Mouse (Mus musculus) layer of hippocampus, postnatal 14 days (tissue): Measurements from ENCODE around the gene Ampd2. TPM values are rescaled to one million over a fixed set of nuclear protein-coding genes. Genes with fewer than 3 reads are reported as not detected.

Experiments used
- DNase-seq, 2 experiments: peaks; one replicate each; pipeline ENCODE4 v3.0.0; 2021 to 2022; ENCODE audit warnings: low spot score in 2 of 2, mixed read lengths in 1 of 2
- total RNA-seq, 2 experiments: library from RNA; stranded (reverse); gene quantifications; 2 replicates each; pipeline ENCODE4 v1.2.3; 2021

Ampd2 gene
- total RNA-seq, 2 experiments from 2014 or later: 55.6 to 58.8 TPM

DNA sequence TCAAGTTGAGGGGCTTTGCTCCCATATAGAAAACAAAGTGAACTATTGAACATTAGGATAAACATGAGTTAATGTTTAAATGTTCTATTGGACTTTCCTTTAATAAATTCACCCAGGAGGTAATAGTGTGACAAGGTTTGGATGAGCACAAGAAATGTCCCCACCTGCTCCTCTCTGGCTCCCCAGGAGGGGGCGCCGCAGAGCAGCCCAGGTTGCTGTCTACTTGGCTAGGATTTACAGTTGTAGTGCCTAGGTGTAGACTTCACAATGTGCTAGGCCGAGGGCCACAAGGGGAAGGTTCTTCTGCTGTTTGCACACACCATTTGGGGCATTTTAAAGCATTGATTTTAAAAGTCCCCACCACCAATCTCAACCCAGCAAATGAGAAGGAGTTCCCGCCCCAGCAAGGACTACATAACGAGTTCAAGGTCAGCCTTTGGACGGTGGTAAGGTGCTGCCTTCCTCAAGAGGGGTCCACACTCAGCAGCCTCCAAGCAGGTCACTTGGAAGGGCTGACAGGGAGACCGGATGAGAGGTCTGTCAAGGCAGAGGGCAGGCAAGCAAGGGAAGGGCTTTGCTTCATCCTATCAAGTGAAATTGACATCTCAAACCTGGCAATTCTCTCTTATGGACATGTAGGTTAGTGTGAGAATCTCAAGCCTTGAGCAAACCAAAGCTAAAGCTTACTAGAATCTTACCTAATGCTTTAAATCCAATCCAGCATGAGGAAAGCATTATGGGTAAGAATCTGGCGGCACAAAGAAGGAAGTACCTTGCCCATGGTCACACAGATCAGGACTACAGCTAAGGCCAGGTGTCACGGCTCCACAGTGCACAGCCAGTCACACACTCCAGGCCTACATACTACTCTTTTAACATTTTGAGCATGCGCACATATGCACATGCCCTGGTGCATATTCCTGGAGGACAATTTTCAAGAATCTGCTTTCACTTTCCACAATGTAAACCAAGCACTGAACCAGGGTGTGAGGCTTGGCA, 15.9 kb downstream of the Ampd2 start:
- DNase-seq: peak in 1 of 2 experiments; percentile 50

- no peak for DNase-seq
These were observed 17.1 kb downstream of the Ampd2 start for GRCm38 (mm10) chr3:108069231-108069870.

GRCm38 (mm10) chr3:108068826-108069225, 17.6 kb downstream of the Ampd2 start:
- no peak for DNase-seq

- DNase-seq: no peak
These were observed 19.0 kb downstream of the Ampd2 start for GRCm38 (mm10) chr3:108067370-108067934.

DNA sequence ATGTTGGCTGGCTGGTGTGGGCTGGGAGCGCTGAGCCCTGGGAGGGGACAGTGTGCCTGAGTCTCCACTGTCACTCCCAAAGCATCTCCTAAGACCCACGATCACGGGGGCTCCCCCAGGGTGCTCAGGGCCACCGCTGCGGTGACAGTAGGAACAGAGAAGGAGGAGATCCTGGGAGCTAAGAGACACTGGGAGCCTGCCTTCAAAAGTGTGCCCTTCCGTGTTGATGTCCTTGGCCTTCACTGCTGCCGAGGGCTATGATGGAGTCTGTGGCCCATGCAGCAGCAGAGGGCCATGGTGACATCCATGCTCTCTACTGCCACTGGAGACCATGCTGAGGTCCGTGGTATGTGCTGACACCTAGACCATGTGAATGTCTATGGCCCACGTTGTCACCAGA, 20.9 kb downstream of the Ampd2 start:
- DNase-seq: no peak

- DNase-seq: no peak
These were observed 21.8 kb downstream of the Ampd2 start for GRCm38 (mm10) chr3:108064672-108065071.

- DNase-seq: no peak
These were observed 23.8 kb downstream of the Ampd2 start for GRCm38 (mm10) chr3:108062648-108063047.

GRCm38 (mm10) chr3:108061420-108061819, 25.0 kb downstream of the Ampd2 start:
- DNase-seq: peak in 1 of 2 experiments; percentile 78

DNA sequence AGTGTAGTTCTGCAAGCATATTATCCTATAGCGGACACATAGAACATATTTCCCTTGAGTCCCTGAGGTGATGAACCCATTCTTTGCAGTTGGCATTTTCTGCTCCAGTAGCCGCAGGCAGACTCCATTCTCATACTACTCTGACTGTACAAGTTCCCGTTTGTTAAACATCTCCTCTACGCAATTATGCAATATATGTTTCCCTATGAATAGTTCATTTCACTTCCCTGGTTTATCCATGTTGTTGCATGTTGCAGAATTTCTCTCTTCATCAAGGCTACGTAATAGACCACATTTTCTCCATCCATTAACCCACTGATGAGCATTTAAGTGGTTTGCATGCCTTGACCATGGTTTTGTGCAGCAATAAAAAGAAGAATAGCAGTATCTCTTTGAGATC, 36.0 kb downstream of the Ampd2 start:
- DNase-seq: no peak

DNA sequence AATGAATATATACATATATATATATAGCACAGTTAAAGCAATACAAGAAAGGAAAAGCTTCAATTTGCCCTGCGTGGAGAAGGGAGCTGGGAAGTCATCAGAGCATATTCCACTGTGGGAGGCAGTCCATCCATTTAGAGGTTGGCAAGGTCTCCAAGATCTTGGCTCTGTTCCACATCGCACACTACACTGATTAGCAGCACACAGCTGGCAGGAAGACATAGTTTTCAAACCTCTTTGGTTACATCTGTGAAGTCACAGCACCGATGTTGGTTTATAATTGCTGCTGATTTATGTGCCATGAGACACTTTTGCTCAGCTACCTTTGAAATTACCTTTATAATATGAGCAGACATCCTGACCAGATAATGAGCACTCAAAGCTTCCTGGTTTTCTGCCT, 38.1 kb downstream of the Ampd2 start:
- DNase-seq: no peak

- no peak for DNase-seq
These were observed 39.4 kb downstream of the Ampd2 start for GRCm38 (mm10) chr3:108046944-108047655.

DNA sequence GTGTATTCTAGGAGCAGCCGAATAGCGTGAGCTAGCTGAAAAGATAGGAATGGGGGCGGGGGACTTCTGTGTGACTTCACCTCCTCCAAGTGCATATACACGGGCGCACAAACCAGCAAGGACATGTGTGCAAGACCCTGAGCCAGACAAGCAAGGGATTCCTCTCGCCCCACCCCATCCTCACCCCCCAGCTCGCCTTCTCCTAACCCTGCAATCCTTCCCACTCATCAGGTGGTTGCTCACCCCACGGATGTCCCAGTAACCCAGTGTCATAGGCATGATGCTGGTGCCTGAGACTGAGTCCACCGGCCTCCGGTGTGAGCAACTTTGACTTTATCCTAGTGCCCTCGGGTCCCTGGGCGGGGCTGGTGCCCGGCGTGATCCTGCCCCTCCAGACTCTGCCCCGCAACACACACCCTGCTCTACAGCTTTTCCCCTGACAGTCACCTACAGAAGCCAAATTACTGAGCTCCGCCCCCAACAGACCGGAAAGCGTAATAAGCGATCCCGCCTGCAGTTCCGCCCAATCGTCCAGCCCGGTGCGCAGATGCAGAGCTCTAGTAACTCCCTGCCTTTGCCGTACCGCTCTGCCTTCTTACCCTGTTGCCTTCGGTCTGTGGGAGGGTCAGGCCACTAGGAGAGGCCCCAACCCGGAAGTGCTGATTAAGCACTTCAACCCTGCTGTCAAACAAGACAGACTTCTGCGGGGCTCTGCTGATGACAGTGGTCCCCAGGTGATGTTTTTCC, 41.9 kb downstream of the Ampd2 start, which contains the start of gene Gstm4:
Gene Gstm4 (minus strand): TSS at position 501 of the 747 bp plus-strand sequence.
- peak; percentile 77 to 88 for DNase-seq

- no peak for DNase-seq
These were observed 53.3 kb downstream of the Ampd2 start for GRCm38 (mm10) chr3:108033156-108033555.

- DNase-seq: no peak
These were observed 54.3 kb downstream of the Ampd2 start for GRCm38 (mm10) chr3:108032113-108032512.

GRCm38 (mm10) chr3:108028641-108029365, 57.6 kb downstream of the Ampd2 start:
- no peak for DNase-seq

DNA sequence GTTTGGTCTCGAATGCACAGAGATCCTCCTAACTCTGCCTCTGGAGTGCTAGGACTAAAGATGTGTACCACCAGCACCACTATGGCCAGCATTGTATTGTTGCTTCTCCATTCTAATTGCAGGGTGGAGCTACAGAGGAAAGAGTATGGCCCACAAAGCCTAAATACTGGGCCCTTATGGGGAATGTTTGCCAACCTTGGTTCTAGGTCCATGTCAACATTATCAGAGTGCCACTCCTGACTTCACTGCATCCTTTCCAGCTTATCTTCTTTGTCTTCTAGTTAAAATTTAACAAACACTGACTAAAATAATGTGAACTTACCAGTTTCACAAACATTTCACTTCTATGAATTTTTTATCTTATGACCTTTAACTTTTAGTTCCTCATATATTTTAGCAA, 59.9 kb downstream of the Ampd2 start:
- DNase-seq: no peak

- no peak for DNase-seq
These were observed 60.4 kb downstream of the Ampd2 start for GRCm38 (mm10) chr3:108026049-108026448.

DNA sequence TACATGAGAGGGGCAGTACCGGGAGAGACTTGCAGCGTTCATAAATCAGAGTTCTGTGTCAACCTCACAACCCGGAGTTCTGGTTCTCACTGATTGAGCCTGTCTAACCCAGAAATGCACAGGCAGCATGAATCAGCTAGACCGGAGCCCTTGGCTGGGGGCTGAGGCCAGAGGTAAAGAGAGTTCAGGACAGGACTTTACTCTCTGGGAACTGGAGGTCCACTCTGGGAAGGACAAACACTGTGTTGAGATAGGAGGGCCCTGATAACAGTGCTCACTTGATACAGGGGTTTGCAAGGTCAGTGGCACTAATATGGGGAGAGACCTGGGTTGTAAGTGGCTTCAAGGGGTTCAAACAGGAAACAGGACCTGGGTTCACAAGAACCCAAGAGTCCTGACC, 61.1 kb downstream of the Ampd2 start:
- DNase-seq: no peak
